Comparison of ENCODE assay signal across 8 mouse cellular contexts in the genomic region with DNA sequence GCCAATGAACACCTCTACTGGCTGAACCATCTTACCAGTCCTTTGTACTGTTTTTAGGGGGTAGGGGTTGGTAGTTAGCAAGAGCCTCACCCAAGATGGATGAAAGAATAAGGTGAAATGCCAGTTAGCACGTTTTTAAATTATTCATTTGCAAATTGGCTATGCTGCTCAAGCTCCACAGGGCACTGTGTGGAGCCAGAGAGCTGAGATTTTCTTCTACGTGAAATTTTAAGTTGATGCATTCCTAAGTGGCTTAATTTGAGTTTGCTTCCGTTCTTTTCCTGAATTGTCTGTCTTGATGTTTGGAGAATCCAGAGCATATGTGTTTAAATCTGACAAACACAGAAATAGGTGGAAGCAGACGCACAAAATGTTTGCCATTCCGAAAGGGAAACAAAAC. TPM values are rescaled to one million over a fixed set of nuclear protein-coding genes. Genes with fewer than 3 reads are reported as not detected.
DNase-seq lines count a peak whose midpoint lies in the region; ATAC-seq and TF ChIP-seq lines count a peak whose summit lies in the region.

No protein-coding gene starts in this region.

- no peak overlapping the region for H3K27ac ChIP-seq in heart, adult 2 months
- no peak overlapping the region for H3K27ac ChIP-seq in heart, embryonic 11.5 days (ENCODE audit: low read depth, low read length)
- H3K27ac ChIP-seq in liver, adult 2 months (replicated peaks; ENCODE audit: insufficient read depth, low read depth, low read length): no peak overlapping the region
- H3K27ac ChIP-seq in liver, embryonic 12.5 days: no peak overlapping the region
- H3K27ac ChIP-seq in limb, embryonic 13.5 days: peak overlapping the region; percentile 55; the same call in 1 of the 2 replicates

- H3K4me3 ChIP-seq in heart, adult 2 months: no peak overlapping the region
- H3K4me3 ChIP-seq in heart, embryonic 11.5 days (ENCODE audit: low read depth, low read length): no peak overlapping the region
- no peak overlapping the region for H3K4me3 ChIP-seq in liver, adult 2 months (ENCODE audit: insufficient read depth, low read depth, low read length)
- no peak overlapping the region for H3K4me3 ChIP-seq in liver, embryonic 12.5 days
- no peak overlapping the region for H3K4me3 ChIP-seq in limb, embryonic 13.5 days

- WGBS in heart, adult 2 months: 37% methylated on average over 5 of the region's 5 CpGs
- 54% methylated on average over 5 of the region's 5 CpGs for WGBS in heart, embryonic 11.5 days (ENCODE audit: insufficient replicate concordance)
- 42% methylated on average over 5 of the region's 5 CpGs for WGBS in liver, adult 2 months
- WGBS in liver, embryonic 12.5 days (ENCODE audit: insufficient replicate concordance): 62% methylated on average over 5 of the region's 5 CpGs
- WGBS in limb, embryonic 13.5 days: 48% methylated on average over 5 of the region's 5 CpGs

- no peak for TF ChIP-seq EP300 in heart, adult 2 months (IDR thresholded peaks at IDR 0.05; ENCODE audit: insufficient read depth, low read depth, low read length)

- no peaks in the 10 kb centered on the region for H3K27me3 ChIP-seq in heart, adult 2 months (ENCODE audit: control insufficient read depth, insufficient read depth, low read length)
- no peaks in the 10 kb centered on the region for H3K27me3 ChIP-seq in heart, embryonic 11.5 days (ENCODE audit: control insufficient read depth, insufficient read depth, low read length)
- no peaks in the 10 kb centered on the region for H3K27me3 ChIP-seq in liver, adult 2 months (ENCODE audit: control insufficient read depth, insufficient read depth, low read length)
- peaks cover 6% of the 10 kb centered on the region; the same call in 1 of the 2 replicates for H3K27me3 ChIP-seq in liver, embryonic 12.5 days (replicated peaks)
- no peaks in the 10 kb centered on the region for H3K27me3 ChIP-seq in limb, embryonic 13.5 days

- no peak overlapping the region for H3K9ac ChIP-seq in heart, adult 2 months (ENCODE audit: low read depth, low read length)
- H3K9ac ChIP-seq in heart, embryonic 11.5 days (ENCODE audit: low read depth, low read length): no peak overlapping the region
- no peak overlapping the region for H3K9ac ChIP-seq in liver, adult 2 months (ENCODE audit: low read depth, low read length)
- no peak overlapping the region for H3K9ac ChIP-seq in liver, embryonic 12.5 days
- no peak overlapping the region for H3K9ac ChIP-seq in limb, embryonic 13.5 days

- H3K4me2 ChIP-seq in heart, embryonic 11.5 days: no peak overlapping the region
- H3K4me2 ChIP-seq in liver, embryonic 12.5 days: no peak overlapping the region
- H3K4me2 ChIP-seq in limb, embryonic 13.5 days (replicated peaks): no peak overlapping the region

- H3K79me2 ChIP-seq in heart, adult 2 months (replicated peaks; ENCODE audit: control insufficient read depth, insufficient read depth, low read length): no peaks in the 10 kb centered on the region
- H3K79me2 ChIP-seq in liver, adult 2 months (ENCODE audit: control insufficient read depth, insufficient read depth, low read length): no peaks in the 10 kb centered on the region

- no peak for DNase-seq in heart, adult 2 months
- DNase-seq in liver, adult 2 months (ENCODE audit: extremely low read depth, low read depth, low spot score): peak; percentile 47
- peak; percentile 76 for DNase-seq in adipocyte (ENCODE audit: low spot score)
- DNase-seq in gastrocnemius, adult 18-20 months (ENCODE audit: low spot score): no peak
- DNase-seq in urinary bladder, adult 2 months (ENCODE audit: low spot score): no peak

- H3K4me1 ChIP-seq in heart, adult 2 months (ENCODE audit: control insufficient read depth, insufficient read depth, low read length): no peaks in the 10 kb centered on the region
- 0 out of 2 replicates have a peak, but pooled peaks cover 7% of the 10 kb centered on the region for H3K4me1 ChIP-seq in heart, embryonic 11.5 days (ENCODE audit: control insufficient read depth, insufficient read depth, low read length)
- H3K4me1 ChIP-seq in liver, adult 2 months (ENCODE audit: control insufficient read depth, insufficient read depth, low read length): no peaks in the 10 kb centered on the region
- H3K4me1 ChIP-seq in liver, embryonic 12.5 days: peaks cover 68% of the 10 kb centered on the region
- peaks cover 40% of the 10 kb centered on the region for H3K4me1 ChIP-seq in limb, embryonic 13.5 days

- H3K36me3 ChIP-seq in heart, adult 2 months (ENCODE audit: control insufficient read depth, insufficient read depth, low read length): no peaks in the 10 kb centered on the region
- H3K36me3 ChIP-seq in heart, embryonic 11.5 days (ENCODE audit: control insufficient read depth, insufficient read depth, low read length): no peaks in the 10 kb centered on the region
- H3K36me3 ChIP-seq in liver, adult 2 months (ENCODE audit: control insufficient read depth, insufficient read depth, low read length): no peaks in the 10 kb centered on the region
- no peaks in the 10 kb centered on the region for H3K36me3 ChIP-seq in liver, embryonic 12.5 days
- no peaks in the 10 kb centered on the region for H3K36me3 ChIP-seq in limb, embryonic 13.5 days

- no peaks in the 10 kb centered on the region for H3K9me3 ChIP-seq in heart, embryonic 11.5 days (replicated peaks; ENCODE audit: control insufficient read depth, low read length)
- H3K9me3 ChIP-seq in liver, embryonic 12.5 days (replicated peaks): no peaks in the 10 kb centered on the region
- H3K9me3 ChIP-seq in limb, embryonic 13.5 days: no peaks in the 10 kb centered on the region

- intact Hi-C loops in heart, adult 2 months (cut with DNase I): loop anchor here (5.0 kb wide), 2 partner anchors 33 to 483 kb away; no protein-coding TSS in a partner anchor

- TF ChIP-seq CTCF in heart, adult 2 months (IDR thresholded peaks at IDR 0.05): peak; percentile 56
- peak; percentile 22; the same call in 1 of the 2 replicates for TF ChIP-seq CTCF in liver, adult 2 months (IDR thresholded peaks at IDR 0.05; ENCODE audit: low read depth, low read length)

- ATAC-seq in heart, embryonic 11.5 days (replicated peaks; ENCODE audit: insufficient number of reproducible peaks, low FRiP score, low TSS enrichment): no peak
- no peak for ATAC-seq in liver, embryonic 12.5 days
- no peak for ATAC-seq in limb, embryonic 13.5 days (ENCODE audit: low FRiP score, low read depth)

- TF ChIP-seq POLR2A in heart, adult 2 months (IDR thresholded peaks at IDR 0.05; ENCODE audit: insufficient read depth, low read depth, low read length): no peak
- no peak for TF ChIP-seq POLR2A in liver, adult 2 months (IDR thresholded peaks at IDR 0.05; ENCODE audit: extremely low read depth, insufficient read depth, low read length)

RNA-seq across cellular contexts. Expression of a gene that starts 38.6 kb away (rescaled TPM):
- 100 to 1,000 TPM in 1 of 2 experiments, 10 to 100 TPM in 1; 38.6 to 148 TPM for total RNA-seq in heart, adult 2 months (2021)
- 19.9 and 72.4 TPM in 2 replicates for polyA plus RNA-seq in heart, adult 2 months (2012; rRNA removed)
- polyA plus RNA-seq in heart, embryonic 11.5 days (2014; fragmentation: Nextera tagmentation; extraction: Ambion mirVana): 57.6 and 58.8 TPM in 2 replicates
- total RNA-seq in liver, adult 2 months (2014; rRNA removed): 7.8 and 9.1 TPM in 2 replicates
- polyA plus RNA-seq in liver, adult 2 months (2012; rRNA removed): 7.0 and 7.1 TPM in 2 replicates
- 87.1 and 88.2 TPM in 2 replicates for polyA plus RNA-seq in liver, embryonic 12.5 days (2016; fragmentation: Nextera tagmentation; extraction: Ambion mirVana)
- polyA plus RNA-seq in limb, embryonic 13.5 days (2015; fragmentation: Nextera tagmentation; extraction: Ambion mirVana): 41.4 and 47.8 TPM in 2 replicates
- 100 to 1,000 TPM in 1 of 2 experiments, 10 to 100 TPM in 1; 97.7 to 105 TPM for total RNA-seq in gastrocnemius, adult 18-20 months (2021)
- 40.9 and 45.8 TPM in 2 replicates for polyA plus RNA-seq in urinary bladder, adult 2 months (2012; rRNA removed)

Comparison
In these comparisons a context has a peak if more than half of its experiments do, and no peak if none do; other contexts are left out.
1. DNase-seq: peak in liver, adult 2 months (single experiment) and adipocyte (single experiment); none in heart, adult 2 months (0 of 2), gastrocnemius, adult 18-20 months (single experiment) and urinary bladder, adult 2 months (single experiment).